Mouse (Mus musculus): ENCODE measurements around the gene Gnai2. TPM values are rescaled to one million over a fixed set of nuclear protein-coding genes. Genes with fewer than 3 reads are reported as not detected.

The Gnai2 gene
- total RNA-seq, 2 experiments from 2014 or later = 241 to 257 TPM

DNA sequence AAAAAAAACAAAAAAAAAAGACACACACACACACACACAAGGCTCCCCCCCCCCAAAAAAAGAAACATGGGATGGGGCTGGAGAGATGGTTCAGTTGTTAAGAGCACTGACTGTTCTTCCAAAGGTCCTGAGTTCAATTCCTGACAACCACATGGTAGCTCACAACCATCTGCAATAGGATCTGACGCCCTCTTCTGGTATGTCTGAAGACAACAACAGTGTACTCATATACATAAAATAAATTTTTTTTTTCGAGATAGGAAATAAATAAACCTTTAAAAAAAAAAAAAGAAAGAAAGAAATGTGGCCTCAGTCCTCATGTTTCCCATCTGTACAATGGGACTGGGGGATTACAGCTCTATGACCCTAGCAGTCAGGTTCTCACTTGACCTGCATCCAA lies 17.7 kb downstream of the Gnai2 start:
- intact Hi-C loops (cut with DNase I) = no loop called here

DNA sequence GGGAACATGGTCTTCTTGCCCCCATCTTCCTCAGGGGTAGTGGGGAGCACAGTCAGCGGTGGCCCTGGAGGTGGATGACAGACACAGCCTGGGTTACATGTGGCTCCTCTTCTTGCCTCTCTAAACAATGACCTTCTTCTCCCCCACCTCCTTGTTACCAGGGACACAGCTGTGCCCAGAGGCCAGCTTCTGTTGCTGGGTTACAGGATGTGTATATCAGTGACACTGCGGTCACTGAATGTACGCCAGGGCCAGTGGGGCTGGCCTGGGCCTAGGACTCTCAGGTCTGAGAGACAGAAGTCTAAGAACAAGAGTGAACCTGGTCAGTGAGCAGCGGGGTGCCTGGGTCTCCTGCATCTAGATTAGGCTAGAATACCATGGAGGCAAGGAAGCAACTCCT lies 20.1 kb downstream of the Gnai2 start:
- intact Hi-C loops (cut with DNase I) = no loop called here
- DNase-seq (ENCODE audit: low spot score) = no peak

More for the DNA sequence above, 17.7 kb downstream of the Gnai2 start:
- no peak for DNase-seq (ENCODE audit: low spot score)

DNA sequence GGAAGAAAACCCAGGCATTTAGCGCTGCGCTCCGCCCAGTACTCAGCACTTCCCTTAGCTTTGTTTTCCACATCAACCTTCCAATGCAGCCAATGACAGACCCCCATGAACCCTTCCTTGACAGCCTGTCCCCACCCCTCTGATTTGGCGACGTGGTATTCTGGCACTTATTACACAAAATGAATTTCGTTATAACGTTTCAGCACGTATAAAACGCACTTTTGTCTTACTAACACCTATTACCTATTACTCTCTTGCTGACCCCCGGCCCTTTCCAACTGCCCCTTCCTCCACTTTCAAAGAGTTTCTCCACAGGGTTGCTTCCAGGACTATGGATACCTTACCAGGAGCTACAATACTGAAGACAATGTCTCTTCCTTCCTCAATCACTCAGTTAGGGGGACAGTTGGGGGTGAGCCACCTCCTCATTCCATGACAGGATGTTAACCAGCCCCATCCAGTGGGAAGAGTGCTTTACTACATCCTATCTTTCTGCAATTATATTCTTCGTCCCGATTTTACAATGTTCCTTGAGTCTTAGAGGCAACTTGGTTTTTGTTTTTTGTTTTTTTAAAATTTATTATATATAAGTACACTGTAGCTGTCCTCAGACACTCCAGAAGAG lies 22.1 kb downstream of the Gnai2 start:
- intact Hi-C loops (cut with DNase I) = no loop called here
- no peak for DNase-seq (ENCODE audit: low spot score)

- DNase-seq (ENCODE audit: low spot score) = peak; percentile 98
- intact Hi-C loops (cut with DNase I) = no loop called here
Observed at GRCm38 (mm10) chr9:107612191-107612944, 22.8 kb downstream of the Gnai2 start.

GRCm38 (mm10) chr9:107611456-107612190 lies 23.5 kb downstream of the Gnai2 start:
- intact Hi-C loops (cut with DNase I) = no loop called here

GRCm38 (mm10) chr9:107609433-107609830 lies 25.7 kb downstream of the Gnai2 start:
- intact Hi-C loops (cut with DNase I) = no loop called here
- DNase-seq (ENCODE audit: low spot score) = no peak

More at GRCm38 (mm10) chr9:107611456-107612190, 23.5 kb downstream of the Gnai2 start:
- no peak for DNase-seq (ENCODE audit: low spot score)

DNA sequence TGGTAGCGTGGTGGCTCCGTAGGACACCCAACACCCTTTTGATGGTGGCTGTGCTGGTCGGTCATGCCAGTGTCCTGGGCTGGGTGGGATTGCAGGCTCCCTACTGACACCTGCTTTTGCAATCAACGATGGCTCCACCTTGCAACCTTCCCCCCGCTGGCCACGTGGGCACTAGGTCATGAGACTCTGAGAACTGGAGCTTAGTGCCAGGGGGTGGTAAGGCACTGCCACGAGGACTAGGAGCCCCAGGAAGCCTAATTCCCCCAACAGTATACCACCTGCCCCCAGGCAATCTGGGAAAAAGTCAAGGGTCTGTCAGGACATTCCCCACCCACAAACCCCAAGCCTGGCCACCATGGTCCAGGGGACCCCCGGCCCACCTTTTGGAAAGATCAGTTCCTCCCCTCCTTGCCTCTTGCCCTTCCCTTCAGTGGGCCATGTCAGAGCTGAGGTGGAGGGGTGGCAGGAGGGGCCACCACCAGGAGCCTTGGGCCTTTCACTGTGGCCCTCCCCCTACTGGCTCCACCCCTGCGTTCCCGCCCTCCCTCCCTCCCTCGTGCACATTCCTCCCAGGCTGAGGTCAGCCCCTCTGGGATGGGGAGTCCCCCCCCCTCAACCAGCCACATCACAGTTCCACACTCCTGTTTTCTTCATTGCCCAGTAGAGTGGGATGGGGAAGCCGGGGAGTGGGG lies 26.3 kb downstream of the Gnai2 start, which contains the start of gene Sema3b:
Sema3b (minus strand) TSS at position 489 of the 692 bp plus-strand sequence.
- no peak for DNase-seq (ENCODE audit: low spot score)
- intact Hi-C loops (cut with DNase I) = no loop called here

- intact Hi-C loops (cut with DNase I) = no loop called here
- no peak for DNase-seq (ENCODE audit: low spot score)
Observed at GRCm38 (mm10) chr9:107607653-107608245, 27.4 kb downstream of the Gnai2 start.

GRCm38 (mm10) chr9:107607036-107607435 lies 28.1 kb downstream of the Gnai2 start:
- no peak for DNase-seq (ENCODE audit: low spot score)
- intact Hi-C loops (cut with DNase I) = no loop called here

- intact Hi-C loops (cut with DNase I) = no loop called here
- no peak for DNase-seq (ENCODE audit: low spot score)
Observed at GRCm38 (mm10) chr9:107606591-107606990, 28.6 kb downstream of the Gnai2 start.

- DNase-seq (ENCODE audit: low spot score) = no peak
Observed at GRCm38 (mm10) chr9:107605041-107605661, 30.0 kb downstream of the Gnai2 start.

GRCm38 (mm10) chr9:107603251-107603650 lies 31.9 kb downstream of the Gnai2 start:
- DNase-seq (ENCODE audit: low spot score) = no peak
- intact Hi-C loops (cut with DNase I) = loop anchor here (5.0 kb wide), 1 partner anchor 134 kb away; no protein-coding TSS in a partner anchor

More at GRCm38 (mm10) chr9:107605041-107605661, 30.0 kb downstream of the Gnai2 start:
- intact Hi-C loops (cut with DNase I) = no loop called here

GRCm38 (mm10) chr9:107602068-107602648 lies 33.0 kb downstream of the Gnai2 start:
- intact Hi-C loops (cut with DNase I) = loop anchor here (1.0 to 5.0 kb wide), 3 partner anchors 42 to 135 kb away; no protein-coding TSS in a partner anchor
- peak; percentile 79 for DNase-seq (ENCODE audit: low spot score)

- no peak for DNase-seq (ENCODE audit: low spot score)
- intact Hi-C loops (cut with DNase I) = loop anchor here (5.0 kb wide), 1 partner anchor 136 kb away; no protein-coding TSS in a partner anchor
Observed at GRCm38 (mm10) chr9:107601275-107601674, 33.9 kb downstream of the Gnai2 start.

DNA sequence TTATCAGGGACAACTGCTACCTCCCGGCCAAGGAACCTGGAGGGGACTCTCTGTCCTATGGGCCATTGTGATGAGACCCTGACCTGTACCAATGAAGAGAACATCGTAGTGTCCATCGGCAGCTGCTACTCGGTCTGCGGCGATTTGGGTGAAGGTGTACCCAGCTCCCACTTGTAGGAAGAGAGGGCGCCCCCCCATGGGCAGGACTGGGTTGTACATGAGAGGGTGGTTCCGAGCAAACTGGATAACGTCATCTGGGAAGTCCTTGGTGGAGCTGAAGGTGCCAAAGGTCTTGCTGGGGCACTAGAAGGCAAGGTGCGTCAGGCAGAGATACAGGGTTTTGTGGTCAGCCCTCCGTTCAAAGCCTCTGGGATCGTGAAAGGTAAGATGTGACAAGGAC lies 34.4 kb downstream of the Gnai2 start:
- no peak for DNase-seq (ENCODE audit: low spot score)
- intact Hi-C loops (cut with DNase I) = loop anchor here (5.0 kb wide), 1 partner anchor 137 kb away; no protein-coding TSS in a partner anchor

DNA sequence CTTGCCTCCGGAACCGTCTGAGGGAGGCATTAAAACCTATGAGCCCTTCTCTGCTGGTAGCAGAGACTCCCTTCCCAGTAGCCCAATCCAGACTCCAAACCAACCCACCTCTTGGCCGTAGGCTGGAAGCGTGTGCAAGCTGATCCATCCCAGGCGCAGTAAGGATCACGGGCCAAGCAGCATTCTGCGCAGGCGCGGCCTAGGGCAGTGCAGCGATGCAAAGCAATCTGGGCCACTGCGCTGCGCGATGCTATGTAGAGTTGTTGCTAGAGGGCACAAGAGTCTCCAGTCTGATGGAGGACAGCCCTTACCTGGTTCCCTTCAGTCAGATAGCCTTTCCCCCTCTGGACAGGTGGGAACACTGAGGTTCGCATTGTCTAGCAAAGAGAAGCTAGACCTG lies 35.3 kb downstream of the Gnai2 start:
- no peak for DNase-seq (ENCODE audit: low spot score)
- intact Hi-C loops (cut with DNase I) = loop anchor here (5.0 kb wide), 1 partner anchor 137 kb away; no protein-coding TSS in a partner anchor

- intact Hi-C loops (cut with DNase I) = no loop called here
- no peak for DNase-seq (ENCODE audit: low spot score)
Observed at GRCm38 (mm10) chr9:107599433-107599832, 35.7 kb downstream of the Gnai2 start.

DNA sequence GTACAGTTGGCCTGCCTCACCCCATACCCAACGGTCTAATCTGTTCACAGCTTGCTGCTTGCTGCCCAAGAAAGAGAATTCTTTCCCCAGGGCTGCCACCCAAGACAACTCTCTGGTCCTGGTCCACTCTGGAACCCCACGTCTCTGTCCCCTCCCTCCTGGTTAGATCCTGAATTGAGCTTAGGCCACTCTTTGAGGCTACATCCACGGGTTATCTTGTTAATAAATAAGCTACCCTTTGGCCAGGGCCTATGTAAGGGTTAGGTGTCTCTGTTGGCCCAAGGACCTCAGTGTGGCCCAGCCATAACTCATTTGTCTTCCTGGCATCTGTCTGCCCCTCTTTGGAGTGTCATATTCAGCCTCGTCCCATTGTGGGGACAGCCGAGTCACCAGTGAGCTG lies 36.8 kb downstream of the Gnai2 start:
- intact Hi-C loops (cut with DNase I) = no loop called here

More for the DNA sequence above, 36.8 kb downstream of the Gnai2 start:
- DNase-seq (ENCODE audit: low spot score) = no peak

All from heart, postnatal 25 days (tissue).